25 mouse cellular contexts compared by ENCODE assay signal in the genomic region with DNA sequence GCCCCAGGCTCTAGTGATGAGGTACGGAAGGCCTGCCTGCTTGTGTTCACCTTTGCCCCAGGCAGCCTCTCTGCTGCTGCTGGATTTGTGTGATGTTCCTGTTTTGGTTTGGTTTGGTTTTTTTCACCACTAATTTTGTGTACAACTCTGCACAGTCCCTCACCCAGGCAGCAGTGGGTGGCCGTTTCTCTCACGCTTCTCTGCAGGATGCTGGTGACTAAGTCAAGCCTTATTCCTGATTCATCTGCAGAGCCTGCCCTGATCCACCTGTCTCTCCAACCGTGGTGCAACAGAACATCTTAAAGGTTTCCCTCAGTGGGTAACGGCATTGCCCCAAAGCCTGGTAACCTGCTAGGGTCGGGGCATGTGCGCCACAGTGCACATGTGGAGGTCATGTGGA. TPM values are rescaled to one million over a fixed set of nuclear protein-coding genes. Genes with fewer than 3 reads are reported as not detected.
DNase-seq lines count a peak whose midpoint lies in the region; ATAC-seq and TF ChIP-seq lines count a peak whose summit lies in the region.
"Had no signal": no experiment of that assay in that cellular context is flagged by ENCODE, and none has a peak within 500 bp of the region (broad histone marks: within the 10 kb centered on the region; RNA-seq: fewer than 3 reads in every experiment).

No protein-coding gene starts in this region.

- no peak for TF ChIP-seq CTCF in left cerebral cortex, adult 2 months (IDR thresholded peaks at IDR 0.05)
- TF ChIP-seq CTCF in Patski (IDR thresholded peaks at IDR 0.05), result no peak

- intact Hi-C loops in left cerebral cortex, adult 2 months (cut with DNase I), result no loop called here
- intact Hi-C loops in left cerebral cortex, postnatal 14 days (cut with DNase I), result no loop called here

- no peaks in the 10 kb centered on the region for H3K9me3 ChIP-seq in forebrain, embryonic 10.5 days
- H3K9me3 ChIP-seq: heart, embryonic 10.5 days; heart, embryonic 13.5 days had no signal

- peaks cover 7% of the 10 kb centered on the region for H3K4me1 ChIP-seq in forebrain, embryonic 10.5 days
- H3K4me1 ChIP-seq: heart, embryonic 10.5 days; heart, embryonic 13.5 days had no signal

- peak; percentile 24 to 30 for DNase-seq in left cerebral cortex, adult 2 months (ENCODE audit: extremely low spot score in 1 of 2, low spot score in 2 of 2)
- no peak for DNase-seq in left cerebral cortex, postnatal 14 days (ENCODE audit: low spot score in 2 of 2)
- peak; percentile 40 for DNase-seq in right cerebral cortex, adult 18-20 months
- no peak for DNase-seq in right cerebral cortex, postnatal 4 days
- no peak for DNase-seq in Patski (ENCODE audit: low read depth, low spot score)
- DNase-seq in brain, adult 2 months (ENCODE audit: low read depth, low spot score), result peak; percentile 72
- DNase-seq in gastrocnemius, postnatal 10 days, result no peak
- no peak for DNase-seq in forebrain, embryonic 10.5 days (ENCODE audit: extremely low spot score, low spot score)
- DNase-seq: adrenal gland, adult 8-10 months; adrenal gland, postnatal 25 days; cerebellum, adult 18-20 months; cerebellum, adult 9-10 months; cerebellum, postnatal 14 days; forebrain, postnatal 0 days; gastrocnemius, postnatal 14 days; heart, adult 18-20 months; heart, postnatal 14 days; heart, postnatal 4 days had no signal

- H3K4me3 ChIP-seq in left cerebral cortex, adult 2 months, result no peak overlapping the region
- H3K4me3 ChIP-seq in forebrain, embryonic 10.5 days, result no peak overlapping the region
- H3K4me3 ChIP-seq: heart, embryonic 10.5 days; heart, embryonic 13.5 days had no signal

- 70% methylated on average over 7 of the region's 7 CpGs for WGBS in forebrain, embryonic 10.5 days

- H3K36me3 ChIP-seq in forebrain, embryonic 10.5 days (replicated peaks), result peaks cover 4% of the 10 kb centered on the region; the same call in 1 of the 2 replicates

- POLR2A ChIA-PET in Patski (lab: Charles Lee), result no interaction called here

- in situ Hi-C loops in Patski (cut with MboI; ENCODE audit: low pct_unique_long_range_greater_than_20kb), result no loop called here

- no peak overlapping the region for H3K27ac ChIP-seq in left cerebral cortex, adult 2 months
- no peak overlapping the region for H3K27ac ChIP-seq in forebrain, embryonic 10.5 days
- H3K27ac ChIP-seq: heart, embryonic 10.5 days; heart, embryonic 13.5 days; hindbrain, embryonic 14.5 days; hindbrain, postnatal 0 days had no signal

- ATAC-seq in Patski, result peak; percentile 45
- ATAC-seq: activated CD4-positive, CD25-positive, alpha-beta regulatory T cell, adult 4 months; CD4-positive, CD25-positive, alpha-beta regulatory T cell, adult 4 months; forebrain, embryonic 14.5 days; forebrain, postnatal 0 days; hindbrain, postnatal 0 days had no signal

- no peaks in the 10 kb centered on the region for H3K27me3 ChIP-seq in Patski
- H3K27me3 ChIP-seq in forebrain, embryonic 10.5 days (ENCODE audit: poor library complexity, severe bottlenecking), result no peaks in the 10 kb centered on the region
- H3K27me3 ChIP-seq: heart, embryonic 13.5 days had no signal

- CTCF ChIA-PET in Patski (lab: Charles Lee), result no interaction called here

RNA-seq across cellular contexts. Expression of a gene that starts 49.3 kb away (rescaled TPM):
- 100 to 1,000 TPM; 228 to 240 TPM for total RNA-seq in left cerebral cortex, adult 2 months (2021)
- total RNA-seq in left cerebral cortex, postnatal 14 days (2021), result 100 to 1,000 TPM; 224 to 226 TPM
- 357 TPM for polyA plus RNA-seq in Patski (2021)
- total RNA-seq in gastrocnemius, postnatal 10 days (2021), result 10 to 100 TPM; 83.7 to 94.4 TPM
- polyA plus RNA-seq in forebrain, embryonic 10.5 days (2016; fragmentation: Nextera tagmentation; extraction: Ambion mirVana), result 223 and 229 TPM in 2 replicates

Comparison
In these comparisons a context has a peak if more than half of its experiments do, and no peak if none do; other contexts are left out.
1. DNase-seq: peak in left cerebral cortex, adult 2 months (2 of 2), right cerebral cortex, adult 18-20 months (single experiment) and brain, adult 2 months (single experiment); none in left cerebral cortex, postnatal 14 days (0 of 2), right cerebral cortex, postnatal 4 days (single experiment), Patski (single experiment), gastrocnemius, postnatal 10 days (single experiment) and forebrain, embryonic 10.5 days (single experiment).